Mouse (Mus musculus) kidney, postnatal 0 days (tissue): ENCODE data around the gene Slc26a9. TPM values are rescaled to one million over a fixed set of nuclear protein-coding genes. Genes with fewer than 3 reads are reported as not detected.

ENCODE experiments used
- ATAC-seq: fragments of 200-750 bp; cut with Nextera tagmentation; replicated peaks from 2 replicates; pipeline ENCODE4 v1.8.0; 2017; ENCODE audit warnings: low read depth, moderate number of reproducible peaks, moderate TSS enrichment, moderate library complexity; ENCODE audit not compliant: low FRiP score
- DNase-seq: peaks from one replicate; pipeline ENCODE4 v3.0.0-alpha.2; 2016; ENCODE audit warnings: low spot score
- H3K27ac ChIP-seq: fragments of 300-500 bp; sonication (generic); 2 replicates; pipeline ENCODE4 v1.5.1; 2014; ENCODE audit warnings: mild to moderate bottlenecking
- H3K27me3 ChIP-seq: fragments of 300-500 bp; sonication (generic); 2 replicates; pipeline ENCODE4 v1.6.1; 2014; ENCODE audit warnings: low read length, mixed read lengths; ENCODE audit not compliant: insufficient read depth
- H3K36me3 ChIP-seq: fragments of 300-500 bp; sonication (generic); 2 replicates; pipeline ENCODE4 v1.6.1; 2014; ENCODE audit warnings: low read length, mixed read lengths; ENCODE audit not compliant: insufficient read depth
- H3K4me1 ChIP-seq: fragments of 300-500 bp; sonication (generic); replicated peaks from 2 replicates; pipeline ENCODE4 v1.6.1; 2014; ENCODE audit warnings: antibody characterized with exemption, low read length, mixed read lengths; ENCODE audit not compliant: insufficient read depth
- H3K4me2 ChIP-seq: fragments of 300-500 bp; sonication (generic); 2 replicates; pipeline ENCODE4 v1.6.1; 2014; ENCODE audit warnings: mild to moderate bottlenecking, low read length, moderate library complexity, mixed read lengths
- H3K4me3 ChIP-seq: fragments of 300-500 bp; sonication (generic); replicated peaks from 2 replicates; pipeline ENCODE4 v1.5.1; 2014; ENCODE audit warnings: low read depth, low read length
- H3K9ac ChIP-seq: fragments of 300-500 bp; sonication (generic); 2 replicates; pipeline ENCODE4 v1.6.1; 2014; ENCODE audit warnings: low read depth, low read length
- H3K9me3 ChIP-seq: fragments of 300-500 bp; sonication (generic); replicated peaks from 2 replicates; pipeline ENCODE4 v1.6.1; 2016; ENCODE audit warnings: low read length, inconsistent platforms, mixed read lengths
- CTCF ChIP-seq: IDR thresholded peaks from 2 replicates; pipeline ENCODE4 v1.5.1; 2016; ENCODE audit warnings: antibody characterized with exemption, low read depth, mild to moderate bottlenecking, moderate library complexity
- WGBS: fragments of 180-500 bp; shearing (Covaris S2); extraction: QIAGEN DNeasy Blood & Tissue Kit; methylation state at CpG from one replicate; pipeline ENCODE4 v1.1.7; 2014; 5-methylcytosine and 5-hydroxymethylcytosine counted together
- polyA plus RNA-seq: library from polyadenylated mRNA; unstranded; fragments of >200 nt; fragmentation: Nextera tagmentation; extraction: Ambion mirVana; gene quantifications from 2 replicates; pipeline ENCODE4 v1.2.1, GENCODE M21; 2015

Slc26a9 gene
- polyA plus RNA-seq = 0.09 and 0.20 TPM in 2 replicates

- Histone ChIP-seq H3K36me3 (no peaks in the 10 kb centered on the region), H3K27ac (no peak within 1 kb of the TSS), H3K4me2 (no peak within 1 kb of the TSS), H3K27me3 (no peaks in the 10 kb centered on the region), H3K9ac (no peak within 1 kb of the TSS), H3K4me1 (no peaks in the 10 kb centered on the region), H3K4me3 (no peak within 1 kb of the TSS), H3K9me3 (no peaks in the 10 kb centered on the region)
- 66% methylated on average over 10 of the region's 10 CpGs for WGBS
- DNase-seq (no peak), ATAC-seq (no peak)
- TF ChIP-seq CTCF = no peak
These were observed at the start of gene Slc26a9 for GRCm38 (mm10) chr1:131743868-131744464. Slc26a9 (plus strand) TSS chr1:131744022.

GRCm38 (mm10) chr1:131695308-131695707, 48.5 kb upstream of the Slc26a9 start:
- no peak for TF ChIP-seq CTCF
- ATAC-seq (no peak), DNase-seq (no peak)
- Histone ChIP-seq H3K4me3 (no peak overlapping the region), H3K36me3 (no peaks in the 10 kb centered on the region), H3K9me3 (no peaks in the 10 kb centered on the region), H3K4me1 (no peaks in the 10 kb centered on the region), H3K9ac (no peak overlapping the region), H3K27ac (no peak overlapping the region), H3K4me2 (no peak overlapping the region), H3K27me3 (no peaks in the 10 kb centered on the region)
- 87% methylated on average over 2 of the region's 2 CpGs for WGBS

GRCm38 (mm10) chr1:131696325-131696724, 47.5 kb upstream of the Slc26a9 start:
- 70% methylated on average over 4 of the region's 4 CpGs for WGBS
- no peaks in the 10 kb centered on the region for H3K9me3 ChIP-seq
- H3K4me3 ChIP-seq = no peak overlapping the region
- TF ChIP-seq CTCF = no peak
- no peak overlapping the region for H3K9ac ChIP-seq
- H3K4me1 ChIP-seq = no peaks in the 10 kb centered on the region
- H3K36me3 ChIP-seq = no peaks in the 10 kb centered on the region
- no peaks in the 10 kb centered on the region for H3K27me3 ChIP-seq
- DNase-seq = no peak
- no peak for ATAC-seq
- H3K27ac ChIP-seq = no peak overlapping the region
- H3K4me2 ChIP-seq = no peak overlapping the region

- no peaks in the 10 kb centered on the region for H3K9me3 ChIP-seq
- H3K9ac ChIP-seq = no peak overlapping the region
- DNase-seq (no peak), ATAC-seq (no peak)
- no peak overlapping the region for H3K4me3 ChIP-seq
- H3K27ac ChIP-seq = no peak overlapping the region
- WGBS = 91% methylated on average over 3 of the region's 3 CpGs
- H3K36me3 ChIP-seq = no peaks in the 10 kb centered on the region
- no peaks in the 10 kb centered on the region for H3K27me3 ChIP-seq
- H3K4me1 ChIP-seq = no peaks in the 10 kb centered on the region
- no peak overlapping the region for H3K4me2 ChIP-seq
- TF ChIP-seq CTCF = no peak
These were observed 45.1 kb upstream of the Slc26a9 start for GRCm38 (mm10) chr1:131698770-131699169.

- Histone ChIP-seq H3K4me2 (no peak overlapping the region), H3K9me3 (no peaks in the 10 kb centered on the region), H3K9ac (no peak overlapping the region), H3K4me3 (no peak overlapping the region), H3K36me3 (no peaks in the 10 kb centered on the region), H3K27ac (no peak overlapping the region), H3K4me1 (no peaks in the 10 kb centered on the region), H3K27me3 (no peaks in the 10 kb centered on the region)
- 78% methylated on average over 4 of the region's 4 CpGs for WGBS
- no peak for ATAC-seq
- no peak for DNase-seq
- no peak for TF ChIP-seq CTCF
These were observed 44.2 kb upstream of the Slc26a9 start for GRCm38 (mm10) chr1:131699642-131700041.

- ATAC-seq (no peak), DNase-seq (no peak)
- Histone ChIP-seq H3K4me3 (no peak overlapping the region), H3K4me1 (no peaks in the 10 kb centered on the region), H3K9ac (no peak overlapping the region), H3K4me2 (no peak overlapping the region), H3K9me3 (no peaks in the 10 kb centered on the region), H3K36me3 (no peaks in the 10 kb centered on the region), H3K27me3 (no peaks in the 10 kb centered on the region), H3K27ac (no peak overlapping the region)
- 66% methylated on average over 5 of the region's 5 CpGs for WGBS
- no peak for TF ChIP-seq CTCF
These were observed 43.4 kb upstream of the Slc26a9 start for GRCm38 (mm10) chr1:131700447-131700846.

- Histone ChIP-seq H3K4me3 (no peak overlapping the region), H3K36me3 (no peaks in the 10 kb centered on the region), H3K27ac (no peak overlapping the region), H3K9ac (no peak overlapping the region), H3K4me1 (no peaks in the 10 kb centered on the region), H3K27me3 (no peaks in the 10 kb centered on the region), H3K4me2 (no peak overlapping the region), H3K9me3 (no peaks in the 10 kb centered on the region)
- DNase-seq (no peak), ATAC-seq (no peak)
- 90% methylated on average over 5 of the region's 5 CpGs for WGBS
- no peak for TF ChIP-seq CTCF
These were observed 42.4 kb upstream of the Slc26a9 start for GRCm38 (mm10) chr1:131701391-131701790.
